Mouse (Mus musculus): ENCODE data around the gene Nav3. TPM values are rescaled to one million over a fixed set of nuclear protein-coding genes. Genes with fewer than 3 reads are reported as not detected.

The Nav3 gene
- polyA plus RNA-seq (2012; ENCODE audit: insufficient read depth, insufficient read length, missing spikeins): 1.5 and 2.2 TPM in 2 replicates

GRCm38 (mm10) chr10:110455838-110456493, at the start of gene Nav3:
Gene Nav3, minus strand, starts transcription at chr10:110456204.
- peak within 1 kb of the TSS; percentile 69 for H3K4me3 ChIP-seq (ENCODE audit: insufficient read depth, low read depth, low read length)
- H3K4me1 ChIP-seq (ENCODE audit: control insufficient read depth, insufficient read depth, insufficient read length, low read length): no peaks in the 10 kb centered on the region
- no peak within 1 kb of the TSS for H3K27ac ChIP-seq (replicated peaks; ENCODE audit: low read depth, low read length)

GRCm38 (mm10) chr10:110485306-110485705, 29.3 kb upstream of the Nav3 start:
- Histone ChIP-seq H3K4me1 (ENCODE audit: control insufficient read depth, insufficient read depth, insufficient read length, low read length) (no peaks in the 10 kb centered on the region), H3K27ac (replicated peaks; ENCODE audit: low read depth, low read length) (no peak overlapping the region), H3K4me3 (ENCODE audit: insufficient read depth, low read depth, low read length) (no peak overlapping the region)

GRCm38 (mm10) chr10:110484822-110485221, 28.8 kb upstream of the Nav3 start:
- no peak overlapping the region for H3K4me3 ChIP-seq (ENCODE audit: insufficient read depth, low read depth, low read length)
- no peak overlapping the region for H3K27ac ChIP-seq (replicated peaks; ENCODE audit: low read depth, low read length)
- no peaks in the 10 kb centered on the region for H3K4me1 ChIP-seq (ENCODE audit: control insufficient read depth, insufficient read depth, insufficient read length, low read length)

GRCm38 (mm10) chr10:110479189-110479588, 23.2 kb upstream of the Nav3 start:
- Histone ChIP-seq H3K4me1 (ENCODE audit: control insufficient read depth, insufficient read depth, insufficient read length, low read length) (no peaks in the 10 kb centered on the region), H3K4me3 (ENCODE audit: insufficient read depth, low read depth, low read length) (no peak overlapping the region), H3K27ac (replicated peaks; ENCODE audit: low read depth, low read length) (no peak overlapping the region)

- Histone ChIP-seq H3K27ac (replicated peaks; ENCODE audit: low read depth, low read length) (no peak overlapping the region), H3K4me3 (ENCODE audit: insufficient read depth, low read depth, low read length) (no peak overlapping the region), H3K4me1 (ENCODE audit: control insufficient read depth, insufficient read depth, insufficient read length, low read length) (no peaks in the 10 kb centered on the region)
These were observed 21.8 kb upstream of the Nav3 start for GRCm38 (mm10) chr10:110477689-110478314.

- no peak overlapping the region for H3K4me3 ChIP-seq (ENCODE audit: insufficient read depth, low read depth, low read length)
- H3K27ac ChIP-seq (replicated peaks; ENCODE audit: low read depth, low read length): no peak overlapping the region
- H3K4me1 ChIP-seq (ENCODE audit: control insufficient read depth, insufficient read depth, insufficient read length, low read length): no peaks in the 10 kb centered on the region
These were observed 18.1 kb upstream of the Nav3 start for GRCm38 (mm10) chr10:110474107-110474506.

GRCm38 (mm10) chr10:110469445-110469844, 13.4 kb upstream of the Nav3 start:
- Histone ChIP-seq H3K4me1 (ENCODE audit: control insufficient read depth, insufficient read depth, insufficient read length, low read length) (no peaks in the 10 kb centered on the region), H3K4me3 (ENCODE audit: insufficient read depth, low read depth, low read length) (no peak overlapping the region), H3K27ac (replicated peaks; ENCODE audit: low read depth, low read length) (no peak overlapping the region)

GRCm38 (mm10) chr10:110455063-110455837, 754 bp downstream of the Nav3 start:
- Histone ChIP-seq H3K4me1 (ENCODE audit: control insufficient read depth, insufficient read depth, insufficient read length, low read length) (no peaks in the 10 kb centered on the region), H3K27ac (replicated peaks; ENCODE audit: low read depth, low read length) (no peak overlapping the region), H3K4me3 (ENCODE audit: insufficient read depth, low read depth, low read length) (peak overlapping the region; percentile 69)

- Histone ChIP-seq H3K4me1 (ENCODE audit: control insufficient read depth, insufficient read depth, insufficient read length, low read length) (no peaks in the 10 kb centered on the region), H3K4me3 (ENCODE audit: insufficient read depth, low read depth, low read length) (no peak overlapping the region), H3K27ac (replicated peaks; ENCODE audit: low read depth, low read length) (no peak overlapping the region)
These were observed 2.4 kb downstream of the Nav3 start for GRCm38 (mm10) chr10:110453566-110453965.

- Histone ChIP-seq H3K4me3 (ENCODE audit: insufficient read depth, low read depth, low read length) (no peak overlapping the region), H3K27ac (replicated peaks; ENCODE audit: low read depth, low read length) (no peak overlapping the region), H3K4me1 (ENCODE audit: control insufficient read depth, insufficient read depth, insufficient read length, low read length) (no peaks in the 10 kb centered on the region)
These were observed 15.6 kb downstream of the Nav3 start for GRCm38 (mm10) chr10:110440396-110440795.

- Histone ChIP-seq H3K4me3 (ENCODE audit: insufficient read depth, low read depth, low read length) (no peak overlapping the region), H3K27ac (replicated peaks; ENCODE audit: low read depth, low read length) (no peak overlapping the region), H3K4me1 (ENCODE audit: control insufficient read depth, insufficient read depth, insufficient read length, low read length) (no peaks in the 10 kb centered on the region)
These were observed 24.9 kb downstream of the Nav3 start for GRCm38 (mm10) chr10:110431078-110431477.

GRCm38 (mm10) chr10:110429578-110429977, 26.4 kb downstream of the Nav3 start:
- no peak overlapping the region for H3K27ac ChIP-seq (replicated peaks; ENCODE audit: low read depth, low read length)
- no peak overlapping the region for H3K4me3 ChIP-seq (ENCODE audit: insufficient read depth, low read depth, low read length)
- no peaks in the 10 kb centered on the region for H3K4me1 ChIP-seq (ENCODE audit: control insufficient read depth, insufficient read depth, insufficient read length, low read length)

- no peak overlapping the region for H3K4me3 ChIP-seq (ENCODE audit: insufficient read depth, low read depth, low read length)
- no peaks in the 10 kb centered on the region for H3K4me1 ChIP-seq (ENCODE audit: control insufficient read depth, insufficient read depth, insufficient read length, low read length)
- H3K27ac ChIP-seq (replicated peaks; ENCODE audit: low read depth, low read length): no peak overlapping the region
These were observed 27.0 kb downstream of the Nav3 start for GRCm38 (mm10) chr10:110429052-110429451.

- no peak overlapping the region for H3K4me3 ChIP-seq (ENCODE audit: insufficient read depth, low read depth, low read length)
- no peak overlapping the region for H3K27ac ChIP-seq (replicated peaks; ENCODE audit: low read depth, low read length)
- no peaks in the 10 kb centered on the region for H3K4me1 ChIP-seq (ENCODE audit: control insufficient read depth, insufficient read depth, insufficient read length, low read length)
These were observed 34.5 kb downstream of the Nav3 start for GRCm38 (mm10) chr10:110421533-110421932.

GRCm38 (mm10) chr10:110417003-110417402, 39.0 kb downstream of the Nav3 start:
- no peaks in the 10 kb centered on the region for H3K4me1 ChIP-seq (ENCODE audit: control insufficient read depth, insufficient read depth, insufficient read length, low read length)
- no peak overlapping the region for H3K4me3 ChIP-seq (ENCODE audit: insufficient read depth, low read depth, low read length)
- no peak overlapping the region for H3K27ac ChIP-seq (replicated peaks; ENCODE audit: low read depth, low read length)

All from brown adipose tissue, adult 24 weeks (tissue).